8 mouse cellular contexts compared by ENCODE assay signal in the genomic region with DNA sequence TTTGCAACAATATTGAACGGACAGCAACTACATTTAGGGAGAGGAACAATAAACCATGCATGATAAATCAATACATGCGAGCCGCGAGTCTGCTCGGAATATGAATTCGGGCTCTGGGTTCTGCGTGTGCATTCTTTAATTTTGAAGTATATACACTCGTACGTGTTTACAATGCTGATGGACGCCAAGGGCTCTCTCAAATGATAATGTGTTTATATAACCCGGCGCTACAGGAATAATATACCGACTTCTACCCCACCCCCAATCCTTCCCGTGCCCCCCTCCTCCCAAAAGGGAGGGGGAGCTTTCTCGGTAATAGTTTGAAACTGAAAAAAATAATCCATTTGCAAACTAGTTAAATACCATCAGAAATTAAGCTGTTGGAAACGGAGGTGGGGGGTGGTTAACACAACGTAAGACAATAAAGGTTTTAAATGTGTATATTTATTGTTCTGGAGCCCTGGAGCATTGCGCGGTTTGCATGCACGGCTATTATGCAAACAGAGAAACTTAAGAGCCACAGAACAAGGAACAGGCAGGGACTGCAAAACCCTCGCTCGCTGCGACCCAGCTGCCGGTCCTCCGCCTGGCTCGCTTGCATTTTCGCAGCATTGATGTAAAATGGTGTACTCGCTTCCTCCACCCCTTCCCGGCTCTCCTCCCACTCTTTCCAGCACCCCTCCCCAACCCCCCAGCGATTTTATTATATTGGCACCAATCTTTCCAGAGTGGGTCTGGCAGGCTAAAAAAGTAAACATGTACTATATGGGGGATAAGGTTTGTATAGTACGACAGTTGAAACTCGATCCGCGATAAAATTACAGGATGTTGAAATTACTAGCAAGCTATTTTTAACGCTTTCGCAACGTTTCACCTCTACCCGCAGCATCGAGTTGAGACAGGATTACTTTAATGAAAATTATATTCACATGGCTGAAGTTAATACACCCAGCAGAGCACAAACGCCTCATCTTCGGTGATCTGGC. TPM values are rescaled to one million over a fixed set of nuclear protein-coding genes. Genes with fewer than 3 reads are reported as not detected.
A peak's percentile ranks its signal among the peaks of the same experiment; 100 is the strongest.
DNase-seq lines count a peak whose midpoint lies in the region; ATAC-seq and TF ChIP-seq lines count a peak whose summit lies in the region.

No protein-coding gene starts in this region.

- no peaks in the 10 kb centered on the region for H3K36me3 ChIP-seq in E14TG2a.4 (ENCODE audit: insufficient read depth, low read length)
- H3K36me3 ChIP-seq in forebrain, embryonic 16.5 days (ENCODE audit: control insufficient read depth, insufficient read depth): no peaks in the 10 kb centered on the region
- H3K36me3 ChIP-seq in lung, embryonic 14.5 days (ENCODE audit: insufficient read depth): no peaks in the 10 kb centered on the region

- peaks cover 30% of the 10 kb centered on the region for H3K27me3 ChIP-seq in E14TG2a.4 (ENCODE audit: insufficient read depth, low read length)
- H3K27me3 ChIP-seq in forebrain, embryonic 16.5 days (replicated peaks; ENCODE audit: control insufficient read depth, insufficient read depth, low read length): no peaks in the 10 kb centered on the region
- no peaks in the 10 kb centered on the region for H3K27me3 ChIP-seq in lung, embryonic 14.5 days (ENCODE audit: insufficient read depth, low read length)

- TF ChIP-seq CTCF in E14TG2a.4 (conservative IDR thresholded peaks at IDR 0.05; ENCODE audit: low read length): no peak
- TF ChIP-seq CTCF in layer of hippocampus, adult 2 months (conservative IDR thresholded peaks at IDR 0.05): no peak
- TF ChIP-seq CTCF in lung, embryonic 14.5 days (IDR thresholded peaks at IDR 0.05; ENCODE audit: low read depth): no peak

- H3K4me2 ChIP-seq in forebrain, embryonic 16.5 days (ENCODE audit: low read length): peak overlapping the region; percentile 97
- peak overlapping the region; percentile 62 for H3K4me2 ChIP-seq in lung, embryonic 14.5 days

- H3K4me1 ChIP-seq in E14TG2a.4 (replicated peaks; ENCODE audit: low read depth, low read length): peaks cover 52% of the 10 kb centered on the region
- H3K4me1 ChIP-seq in forebrain, embryonic 16.5 days (replicated peaks; ENCODE audit: control insufficient read depth, insufficient read depth, low read length): peaks cover 25% of the 10 kb centered on the region
- peaks cover 11% of the 10 kb centered on the region; the same call in 1 of the 2 replicates for H3K4me1 ChIP-seq in lung, embryonic 14.5 days (ENCODE audit: insufficient read depth)

- H3K27ac ChIP-seq in forebrain, embryonic 16.5 days (ENCODE audit: low read length): peak overlapping the region; percentile 85
- H3K27ac ChIP-seq in layer of hippocampus, adult 2 months: peak overlapping the region; percentile 97
- peak overlapping the region; percentile 93 for H3K27ac ChIP-seq in lung, embryonic 14.5 days (ENCODE audit: low read depth)

- intact Hi-C loops in heart, postnatal 25 days (cut with DNase I): loop anchor here (5.0 kb wide), 3 partner anchors 88 to 283 kb away; no protein-coding TSS in a partner anchor

- peak overlapping the region; percentile 72 for H3K9ac ChIP-seq in forebrain, embryonic 16.5 days (replicated peaks; ENCODE audit: low read depth, low read length)
- H3K9ac ChIP-seq in lung, embryonic 14.5 days: peak overlapping the region; percentile 76

- ATAC-seq in cerebellum, adult (ENCODE audit: insufficient number of reproducible peaks, low FRiP score, low TSS enrichment): 0 out of 2 replicates have a peak, but pooled peaks have one; percentile 16
- ATAC-seq in forebrain, embryonic 16.5 days: peak; percentile 29
- no peak for ATAC-seq in lung, embryonic 14.5 days (ENCODE audit: insufficient read depth)
- ATAC-seq in neutrophil, adult 5-6 weeks (ENCODE audit: extremely low read depth, insufficient number of reproducible peaks, low FRiP score, poor library complexity, severe bottlenecking): peak; percentile 17; the same call in 1 of the 2 replicates

- H3K9me3 ChIP-seq in E14TG2a.4 (ENCODE audit: low read length): no peaks in the 10 kb centered on the region
- no peaks in the 10 kb centered on the region for H3K9me3 ChIP-seq in forebrain, embryonic 16.5 days (ENCODE audit: control insufficient read depth, low read length)
- H3K9me3 ChIP-seq in lung, embryonic 14.5 days (ENCODE audit: low read depth, low read length): no peaks in the 10 kb centered on the region

- DNase-seq in heart, postnatal 25 days (ENCODE audit: low spot score): peak; percentile 48
- DNase-seq in layer of hippocampus, adult 2 months (ENCODE audit: low spot score in 2 of 2): peak; percentile 66 to 76
- DNase-seq in lung, embryonic 14.5 days: peak; percentile 81
- peak; percentile 45 to 48 for DNase-seq in thymus, postnatal 10 days (ENCODE audit: low spot score in 2 of 2)

- H3K4me3 ChIP-seq in E14TG2a.4 (replicated peaks; ENCODE audit: low read length): peak overlapping the region; percentile 68
- peak overlapping the region; percentile 74 for H3K4me3 ChIP-seq in forebrain, embryonic 16.5 days (replicated peaks; ENCODE audit: low read length)
- H3K4me3 ChIP-seq in layer of hippocampus, adult 2 months: peak overlapping the region; percentile 60
- peak overlapping the region; percentile 74 for H3K4me3 ChIP-seq in lung, embryonic 14.5 days (ENCODE audit: low read depth, low read length)

- under 1% methylated on average over 41 of the region's 41 CpGs for WGBS in forebrain, embryonic 16.5 days
- WGBS in lung, embryonic 14.5 days: under 1% methylated on average over 41 of the region's 41 CpGs

RNA-seq across cellular contexts. Expression of a gene that starts 1.3 kb away (rescaled TPM):
- polyA plus RNA-seq in forebrain, embryonic 16.5 days (2015; fragmentation: Nextera tagmentation; extraction: Ambion mirVana): 14.4 and 14.7 TPM in 2 replicates
- 10 to 100 TPM; 22.5 to 28.3 TPM for total RNA-seq in heart, postnatal 25 days (2021)
- total RNA-seq in layer of hippocampus, adult 2 months (2021): 10 to 100 TPM; 25.5 to 27.2 TPM
- polyA plus RNA-seq in lung, embryonic 14.5 days (2014; fragmentation: Nextera tagmentation; extraction: Ambion mirVana): 41.2 and 41.6 TPM in 2 replicates
- 39.8 and 41.2 TPM in 2 replicates for total RNA-seq in neutrophil, adult 5-6 weeks (2017)
